Mouse (Mus musculus) stomach, embryonic 14.5 days (tissue): ENCODE measurements at regions not wholly inside any gene's neighbourhood (a gene's known extent, or its start where the extent isn't known, plus 50 kb on each side); places are given as distances from the start of the nearest gene placed in this dataset.

Experiments used
- ATAC-seq: fragments of 200-750 bp; cut with Nextera tagmentation; 2 replicates; pipeline ENCODE4 v1.8.0; 2017; ENCODE audit warnings: low read depth, moderate TSS enrichment; ENCODE audit not compliant: insufficient number of reproducible peaks, insufficient read depth, low FRiP score
- H3K27ac ChIP-seq: fragments of 300-500 bp; sonication (generic); 2 replicates; pipeline ENCODE4 v1.5.1; 2014; ENCODE audit warnings: mild to moderate bottlenecking, low read length, moderate library complexity, mixed read lengths
- H3K27me3 ChIP-seq: fragments of 300-500 bp; sonication (generic); 2 replicates; pipeline ENCODE4 v1.6.1; 2014; ENCODE audit warnings: low read length, control low read depth, mixed read lengths; ENCODE audit not compliant: control insufficient read depth, insufficient read depth
- H3K36me3 ChIP-seq: fragments of 300-500 bp; sonication (generic); 2 replicates; pipeline ENCODE4 v1.6.1; 2014; ENCODE audit warnings: mild to moderate bottlenecking, control low read depth, low read length, moderate library complexity, mixed read lengths; ENCODE audit not compliant: control insufficient read depth, insufficient read depth
- H3K4me1 ChIP-seq: fragments of 300-500 bp; sonication (generic); 2 replicates; pipeline ENCODE4 v1.6.1; 2014; ENCODE audit warnings: low read length, control low read depth, mixed read lengths; ENCODE audit not compliant: control insufficient read depth, insufficient read depth
- H3K4me2 ChIP-seq: fragments of 300-500 bp; sonication (generic); replicated peaks from 2 replicates; pipeline ENCODE4 v1.6.1; 2014; ENCODE audit warnings: low read depth, low read length, control low read depth
- H3K4me3 ChIP-seq: fragments of 300-500 bp; sonication (generic); 2 replicates; pipeline ENCODE4 v1.5.1; 2014; ENCODE audit warnings: low read depth, low read length, control low read depth
- H3K9ac ChIP-seq: fragments of 300-500 bp; sonication (generic); replicated peaks from 2 replicates; pipeline ENCODE4 v1.6.1; 2014; ENCODE audit warnings: low read depth, mild to moderate bottlenecking, control low read depth, low read length, moderate library complexity, mixed read lengths
- H3K9me3 ChIP-seq: fragments of 300-500 bp; sonication (generic); 2 replicates; pipeline ENCODE4 v1.6.1; 2016; ENCODE audit warnings: low read depth, low read length, control low read depth; ENCODE audit not compliant: control insufficient read depth
- WGBS: fragments of 180-500 bp; shearing (Covaris S2); extraction: QIAGEN DNeasy Blood & Tissue Kit; methylation state at CpG from one replicate; pipeline ENCODE4 v1.1.7; 2014; 5-methylcytosine and 5-hydroxymethylcytosine counted together

- no peak overlapping the region for H3K4me2 ChIP-seq
- WGBS = 41% methylated on average over 2 of the region's 2 CpGs
- H3K9ac ChIP-seq = no peak overlapping the region
- no peaks in the 10 kb centered on the region for H3K4me1 ChIP-seq
- no peaks in the 10 kb centered on the region for H3K27me3 ChIP-seq
- no peak overlapping the region for H3K4me3 ChIP-seq
- ATAC-seq = no peak
- no peaks in the 10 kb centered on the region for H3K36me3 ChIP-seq
- H3K27ac ChIP-seq = no peak overlapping the region
- no peaks in the 10 kb centered on the region for H3K9me3 ChIP-seq
These were observed 241.3 kb downstream of the Mreg start for GRCm38 (mm10) chr1:71970771-71971170.

GRCm38 (mm10) chr1:71967574-71968104, 244.5 kb downstream of the Mreg start:
- WGBS = 83% methylated on average over 6 of the region's 6 CpGs
- no peak for ATAC-seq
- no peaks in the 10 kb centered on the region for H3K9me3 ChIP-seq
- no peaks in the 10 kb centered on the region for H3K36me3 ChIP-seq
- no peak overlapping the region for H3K9ac ChIP-seq
- no peak overlapping the region for H3K4me2 ChIP-seq
- H3K4me3 ChIP-seq = no peak overlapping the region
- no peak overlapping the region for H3K27ac ChIP-seq
- no peaks in the 10 kb centered on the region for H3K27me3 ChIP-seq
- no peaks in the 10 kb centered on the region for H3K4me1 ChIP-seq

GRCm38 (mm10) chr1:71964450-71965126, 247.5 kb downstream of the Mreg start:
- no peak overlapping the region for H3K9ac ChIP-seq
- H3K27ac ChIP-seq = no peak overlapping the region
- H3K27me3 ChIP-seq = no peaks in the 10 kb centered on the region
- ATAC-seq = no peak
- no peaks in the 10 kb centered on the region for H3K9me3 ChIP-seq
- 90% methylated on average over 4 of the region's 4 CpGs for WGBS
- no peak overlapping the region for H3K4me3 ChIP-seq
- no peaks in the 10 kb centered on the region for H3K4me1 ChIP-seq
- no peaks in the 10 kb centered on the region for H3K36me3 ChIP-seq
- no peak overlapping the region for H3K4me2 ChIP-seq

GRCm38 (mm10) chr1:71956940-71957339, 255.2 kb downstream of the Mreg start:
- ATAC-seq = no peak
- Histone ChIP-seq H3K27me3 (no peaks in the 10 kb centered on the region), H3K4me3 (no peak overlapping the region), H3K9ac (no peak overlapping the region), H3K4me2 (no peak overlapping the region), H3K4me1 (no peaks in the 10 kb centered on the region), H3K9me3 (no peaks in the 10 kb centered on the region), H3K36me3 (no peaks in the 10 kb centered on the region), H3K27ac (no peak overlapping the region)
- WGBS = 77% methylated on average over 3 of the region's 3 CpGs

GRCm38 (mm10) chr1:71955331-71955730, 256.8 kb downstream of the Mreg start:
- H3K4me1 ChIP-seq = no peaks in the 10 kb centered on the region
- ATAC-seq = no peak
- H3K4me2 ChIP-seq = no peak overlapping the region
- no peaks in the 10 kb centered on the region for H3K36me3 ChIP-seq
- H3K4me3 ChIP-seq = no peak overlapping the region
- no peak overlapping the region for H3K9ac ChIP-seq
- no peaks in the 10 kb centered on the region for H3K9me3 ChIP-seq
- H3K27ac ChIP-seq = no peak overlapping the region
- H3K27me3 ChIP-seq = no peaks in the 10 kb centered on the region

- 0 out of 2 replicates have a peak, but pooled peaks have one; percentile 23 for ATAC-seq
- WGBS = 48% methylated on average over 6 of the region's 6 CpGs
- Histone ChIP-seq H3K27me3 (no peaks in the 10 kb centered on the region), H3K27ac (no peak overlapping the region), H3K4me1 (no peaks in the 10 kb centered on the region), H3K9ac (no peak overlapping the region), H3K4me3 (no peak overlapping the region), H3K36me3 (no peaks in the 10 kb centered on the region), H3K9me3 (no peaks in the 10 kb centered on the region), H3K4me2 (no peak overlapping the region)
These were observed 258.8 kb downstream of the Mreg start for GRCm38 (mm10) chr1:71953292-71953691.

- 68% methylated on average over 7 of the region's 7 CpGs for WGBS
- H3K27me3 ChIP-seq = no peaks in the 10 kb centered on the region
- no peaks in the 10 kb centered on the region for H3K36me3 ChIP-seq
These were observed 262.6 kb downstream of the Mreg start for GRCm38 (mm10) chr1:71949549-71949948.

GRCm38 (mm10) chr1:71948686-71949085, 263.4 kb downstream of the Mreg start:
- no peaks in the 10 kb centered on the region for H3K27me3 ChIP-seq
- no peaks in the 10 kb centered on the region for H3K36me3 ChIP-seq
- ATAC-seq = no peak
- no peak overlapping the region for H3K9ac ChIP-seq
- H3K4me3 ChIP-seq = no peak overlapping the region
- H3K4me1 ChIP-seq = no peaks in the 10 kb centered on the region
- H3K27ac ChIP-seq = no peak overlapping the region
- WGBS = 89% methylated on average over 4 of the region's 4 CpGs
- no peak overlapping the region for H3K4me2 ChIP-seq
- H3K9me3 ChIP-seq = no peaks in the 10 kb centered on the region

More at GRCm38 (mm10) chr1:71949549-71949948, 262.6 kb downstream of the Mreg start:
- Histone ChIP-seq H3K9me3 (no peaks in the 10 kb centered on the region), H3K27ac (no peak overlapping the region), H3K4me1 (no peaks in the 10 kb centered on the region), H3K9ac (no peak overlapping the region), H3K4me3 (no peak overlapping the region), H3K4me2 (no peak overlapping the region)
- ATAC-seq = no peak

- Histone ChIP-seq H3K36me3 (no peaks in the 10 kb centered on the region), H3K9me3 (no peaks in the 10 kb centered on the region), H3K4me3 (no peak overlapping the region), H3K27me3 (no peaks in the 10 kb centered on the region), H3K27ac (no peak overlapping the region), H3K9ac (no peak overlapping the region), H3K4me1 (no peaks in the 10 kb centered on the region), H3K4me2 (no peak overlapping the region)
- WGBS = 92% methylated on average over 2 of the region's 2 CpGs
- no peak for ATAC-seq
These were observed 264.6 kb downstream of the Mreg start for GRCm38 (mm10) chr1:71947506-71947905.
